Mouse (Mus musculus) fat pad, adult 2 months (tissue): Measurements from ENCODE around the gene Dscaml1.
A peak's percentile ranks its signal among the peaks of the same experiment; 100 is the strongest.

ENCODE experiments used
- DNase-seq: peaks from one replicate; pipeline ENCODE4 v3.0.0-alpha.2; 2011; ENCODE audit warnings: low read depth, low spot score; ENCODE audit errors: extremely low read depth

Dscaml1 gene

DNA sequence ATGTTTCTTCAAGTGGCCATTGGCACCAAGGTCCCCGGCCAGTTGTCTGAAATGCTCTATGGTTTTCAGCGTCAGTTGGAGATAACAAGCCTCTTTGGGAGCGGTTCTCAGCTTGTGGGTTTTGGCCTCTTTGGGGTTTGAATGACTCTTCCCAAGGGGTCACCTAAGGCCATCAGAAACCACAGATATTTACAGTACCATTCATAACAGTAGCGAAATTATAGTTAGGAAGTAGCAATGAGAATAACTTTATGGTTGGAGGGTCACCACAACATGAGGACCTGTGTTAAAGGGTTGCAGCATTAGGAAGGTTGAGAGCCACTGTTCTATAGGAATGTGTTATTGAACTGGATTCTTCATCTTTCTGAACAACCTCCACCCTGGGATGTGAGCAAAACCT is 24.9 kb downstream of the Dscaml1 start:
- DNase-seq = no peak

DNA sequence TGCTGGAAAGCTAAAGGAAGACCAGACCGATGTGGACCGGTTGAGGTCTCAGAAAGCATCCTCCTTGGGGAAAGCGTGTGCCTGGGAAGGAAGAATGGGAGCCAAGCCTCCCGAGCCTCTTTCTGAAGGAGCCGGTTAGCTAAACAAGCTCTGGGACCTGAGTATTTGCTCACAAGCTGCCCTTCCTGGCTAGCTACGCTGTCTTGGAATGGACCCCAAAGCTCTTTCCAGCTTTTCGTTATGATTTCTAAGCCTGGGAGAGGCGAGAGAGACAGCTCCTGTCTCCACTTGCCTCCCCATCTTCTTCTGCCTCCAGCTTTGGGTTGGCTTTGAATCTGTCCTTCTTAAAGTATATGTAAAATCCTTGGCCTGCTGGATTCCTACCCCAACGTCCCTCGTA is 27.6 kb downstream of the Dscaml1 start:
- DNase-seq = no peak

- no peak for DNase-seq
These were observed 28.6 kb downstream of the Dscaml1 start for GRCm38 (mm10) chr9:45454889-45455610.

DNA sequence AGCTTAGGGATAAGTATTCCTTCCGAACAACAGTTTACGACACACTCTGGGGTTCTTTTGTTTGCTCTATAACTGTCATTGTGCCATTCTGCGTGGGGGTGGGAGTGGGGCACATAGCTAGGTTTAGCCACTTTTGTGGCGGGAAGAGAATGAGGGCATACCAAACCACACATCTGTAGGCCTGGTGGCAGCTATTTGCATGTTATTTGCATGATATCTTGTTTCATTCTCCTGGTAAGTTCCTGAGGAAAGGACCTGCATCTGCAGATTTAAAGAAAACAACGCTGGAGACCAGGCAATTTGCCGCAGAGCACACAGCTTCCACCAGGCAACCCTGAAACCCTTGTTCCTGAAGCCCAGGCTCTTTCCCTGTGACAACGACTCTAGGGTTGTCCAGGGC is 30.8 kb downstream of the Dscaml1 start:
- no peak for DNase-seq

GRCm38 (mm10) chr9:45458363-45458762 is 31.9 kb downstream of the Dscaml1 start:
- no peak for DNase-seq

DNA sequence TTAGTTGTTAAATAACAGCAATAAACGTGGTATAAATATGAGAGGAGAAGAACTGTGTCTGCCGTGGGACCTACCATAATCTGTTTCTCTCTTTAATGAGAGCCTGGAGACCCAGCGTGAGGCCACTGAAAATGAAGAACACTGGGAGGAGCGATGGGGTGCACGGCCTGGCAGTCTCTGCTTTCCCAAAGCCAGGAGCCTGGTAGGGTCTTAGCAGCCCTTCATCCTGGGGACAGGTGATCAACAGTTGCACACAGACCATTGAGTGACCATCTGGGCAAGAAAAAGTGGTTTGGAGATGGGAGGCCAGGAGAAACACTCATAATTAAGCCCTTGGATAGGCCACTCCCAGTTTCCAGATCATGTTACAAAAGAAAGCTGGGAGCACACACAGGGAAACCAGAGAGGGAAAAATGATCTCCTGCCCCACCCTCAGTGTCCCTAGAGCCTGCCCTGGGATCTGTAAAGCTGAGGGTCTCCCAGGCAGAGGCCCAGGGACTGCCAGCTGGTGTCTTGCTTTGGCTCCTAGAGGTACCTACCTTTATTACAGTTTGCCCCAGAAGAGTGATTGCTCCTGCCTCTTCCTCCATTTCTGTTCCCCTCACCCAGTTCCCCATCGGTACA is 39.1 kb downstream of the Dscaml1 start:
- no peak for DNase-seq

- no peak for DNase-seq
These were observed 41.8 kb downstream of the Dscaml1 start for GRCm38 (mm10) chr9:45468235-45468634.

- DNase-seq = no peak
These were observed 44.5 kb downstream of the Dscaml1 start for GRCm38 (mm10) chr9:45470746-45471471.

GRCm38 (mm10) chr9:45471691-45472090 is 45.3 kb downstream of the Dscaml1 start:
- no peak for DNase-seq

DNA sequence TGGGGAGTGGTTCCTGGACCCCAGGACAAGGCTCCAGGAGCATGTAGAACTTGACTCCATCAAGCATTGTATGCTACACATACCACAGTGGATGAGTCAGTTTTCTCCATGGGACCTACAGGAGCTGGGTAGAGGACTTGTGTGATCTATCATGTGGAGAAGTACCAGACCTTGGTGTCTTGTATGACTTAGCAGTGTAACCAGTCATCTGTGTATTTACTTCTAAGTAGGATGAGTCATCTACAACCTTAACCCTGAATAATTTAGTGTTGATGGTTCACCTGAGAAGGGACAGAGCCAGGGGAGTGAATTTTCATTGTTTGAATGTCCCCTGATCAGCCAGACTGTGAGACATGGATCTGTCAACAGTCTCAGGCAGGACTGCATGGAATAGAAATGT is 48.4 kb downstream of the Dscaml1 start:
- no peak for DNase-seq

GRCm38 (mm10) chr9:45480936-45481335 is 54.5 kb downstream of the Dscaml1 start:
- no peak for DNase-seq

DNA sequence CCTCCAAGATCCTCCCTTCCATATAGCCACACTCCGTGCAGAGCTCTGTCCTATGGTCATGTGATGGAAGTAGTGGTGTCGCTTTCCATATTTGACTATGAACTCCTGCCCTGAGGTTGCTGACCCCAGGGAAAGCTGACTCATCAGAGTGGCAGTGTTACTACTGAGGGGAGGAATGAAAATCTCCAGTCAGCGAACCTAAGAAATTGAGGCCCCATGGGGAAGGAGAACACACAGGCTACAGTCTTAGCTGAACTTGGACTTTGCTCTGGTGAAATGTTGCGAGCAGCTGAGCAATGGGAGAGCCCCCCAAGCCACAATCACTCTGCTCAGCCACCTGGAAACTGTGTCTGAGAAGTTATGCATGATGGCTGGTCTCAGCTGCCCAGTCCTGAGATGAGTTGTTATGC is 60.2 kb downstream of the Dscaml1 start:
- no peak for DNase-seq

- no peak for DNase-seq
These were observed 60.9 kb downstream of the Dscaml1 start for GRCm38 (mm10) chr9:45487179-45487801.

- no peak for DNase-seq
These were observed 64.5 kb downstream of the Dscaml1 start for GRCm38 (mm10) chr9:45490899-45491298.

GRCm38 (mm10) chr9:45494889-45495288 is 68.5 kb downstream of the Dscaml1 start:
- DNase-seq = no peak

DNA sequence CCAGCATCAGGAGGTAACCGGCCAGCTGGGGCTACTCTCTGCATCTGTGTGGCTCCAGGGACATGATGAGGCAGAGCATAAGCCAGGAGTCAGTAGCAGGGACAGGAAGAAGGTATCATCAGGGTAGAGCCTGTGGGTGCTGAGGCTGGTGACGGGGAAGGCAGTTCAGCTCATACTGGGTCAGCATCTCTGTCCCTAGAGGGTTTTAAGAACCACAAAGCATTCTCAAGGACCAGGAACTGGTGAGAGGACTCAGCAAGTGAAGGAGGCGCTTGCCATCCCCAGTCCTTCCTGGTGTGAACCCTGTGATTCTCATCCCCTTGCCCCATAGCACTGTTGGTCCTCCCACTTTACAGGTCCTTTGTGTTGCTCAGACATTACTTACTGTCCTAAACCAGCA is 69.9 kb downstream of the Dscaml1 start:
- no peak for DNase-seq

DNA sequence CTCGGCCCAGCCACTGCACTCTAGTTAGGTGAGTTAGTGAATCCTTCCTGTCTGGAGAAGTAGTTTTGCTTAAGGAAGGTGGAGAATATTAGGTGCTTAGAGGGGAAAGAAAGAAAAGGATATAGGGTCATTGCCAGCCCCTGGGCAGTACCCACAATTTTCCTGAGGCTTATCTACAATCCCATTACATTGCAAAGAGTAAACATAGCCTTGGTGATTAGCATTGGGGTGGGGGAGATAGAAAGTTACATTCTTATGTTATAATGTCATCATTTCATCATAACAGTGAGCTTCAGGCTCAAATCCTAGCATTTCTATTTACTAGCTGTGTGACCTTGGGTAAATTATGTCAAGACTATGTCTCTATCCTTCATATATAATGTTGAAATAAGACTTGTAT is 70.5 kb downstream of the Dscaml1 start:
- DNase-seq = no peak

DNA sequence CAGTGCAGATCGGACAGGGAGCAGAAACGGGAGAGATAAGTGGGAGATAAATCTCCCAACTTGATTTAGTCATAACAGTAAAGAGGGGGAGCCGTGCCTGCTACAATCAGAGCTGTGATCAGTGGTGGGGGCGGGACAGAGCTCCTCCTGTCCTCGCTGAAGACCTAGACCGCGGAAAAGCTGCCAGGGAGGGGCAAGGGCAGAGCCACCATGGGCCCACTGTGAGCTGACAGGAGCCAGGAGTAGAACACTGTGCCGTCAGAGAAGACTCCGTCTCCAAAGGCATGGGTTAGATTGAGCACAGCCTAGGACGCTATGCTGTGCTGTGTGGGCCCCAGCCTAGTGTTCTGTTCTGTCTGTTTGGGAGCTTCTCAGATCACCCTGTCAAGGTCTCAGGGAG is 72.8 kb downstream of the Dscaml1 start:
- DNase-seq = no peak

GRCm38 (mm10) chr9:45500071-45500595 is 73.7 kb downstream of the Dscaml1 start:
- peak; percentile 8 for DNase-seq

GRCm38 (mm10) chr9:45501295-45501927 is 75.0 kb downstream of the Dscaml1 start:
- no peak for DNase-seq
